Comparison of ENCODE assay signal across 17 mouse cellular contexts in genomic region chr4:107075456-107075855, GRCm38 (mm10). TPM values are rescaled to one million over a fixed set of nuclear protein-coding genes. Genes with fewer than 3 reads are reported as not detected.
DNase-seq lines count a peak whose midpoint lies in the region; ATAC-seq and TF ChIP-seq lines count a peak whose summit lies in the region.
"Had no signal": no experiment of that assay in that cellular context is flagged by ENCODE, and none has a peak within 500 bp of the region (broad histone marks: within the 10 kb centered on the region; RNA-seq: fewer than 3 reads in every experiment).

No protein-coding gene starts in this region.

- no peaks in the 10 kb centered on the region for H3K9me3 ChIP-seq in midbrain, embryonic 10.5 days (replicated peaks)
- H3K9me3 ChIP-seq: heart, embryonic 15.5 days had no signal

- intact Hi-C loops in left cerebral cortex, adult 2 months (cut with DNase I) = no loop called here

- H3K27me3 ChIP-seq in midbrain, embryonic 10.5 days (ENCODE audit: low read depth, poor library complexity, severe bottlenecking) = no peaks in the 10 kb centered on the region
- H3K27me3 ChIP-seq: heart, embryonic 15.5 days had no signal

- 35% methylated on average over 5 of the region's 5 CpGs for WGBS in midbrain, embryonic 10.5 days

- H3K36me3 ChIP-seq in midbrain, embryonic 10.5 days = no peaks in the 10 kb centered on the region
- H3K36me3 ChIP-seq: heart, embryonic 15.5 days had no signal

- H3K4me3 ChIP-seq in left cerebral cortex, adult 2 months = no peak overlapping the region
- no peak overlapping the region for H3K4me3 ChIP-seq in midbrain, embryonic 10.5 days
- H3K4me3 ChIP-seq: heart, embryonic 15.5 days had no signal

- no peak for DNase-seq in frontal cortex, postnatal 10 days (ENCODE audit: low spot score in 2 of 2)
- DNase-seq in left cerebral cortex, adult 2 months (ENCODE audit: extremely low spot score in 1 of 2, low spot score in 2 of 2) = no peak
- DNase-seq in left cerebral cortex, adult 18-20 months (ENCODE audit: low spot score in 2 of 2) = no peak
- DNase-seq in midbrain, embryonic 10.5 days (ENCODE audit: low spot score) = no peak
- DNase-seq in retina, postnatal 7 days (ENCODE audit: low read depth, low spot score) = peak; percentile 71
- no peak for DNase-seq in thymus, postnatal 36 days
- DNase-seq in cerebellum, postnatal 25 days = no peak
- DNase-seq: adrenal gland, postnatal 14 days; lung, postnatal 4 days had no signal

- H3K4me1 ChIP-seq in midbrain, embryonic 10.5 days = peaks cover 24% of the 10 kb centered on the region

- H3K27ac ChIP-seq in left cerebral cortex, adult 2 months = peak overlapping the region; percentile 3; the same call in 1 of the 2 replicates
- peak overlapping the region; percentile 62 for H3K27ac ChIP-seq in midbrain, embryonic 10.5 days (replicated peaks)
- H3K27ac ChIP-seq: heart, embryonic 15.5 days; liver, embryonic 14.5 days had no signal

- peak; percentile 86 for ATAC-seq in frontal cortex, adult (ENCODE audit: low TSS enrichment)
- ATAC-seq: intestine, embryonic 16.5 days had no signal

- TF ChIP-seq CTCF in left cerebral cortex, adult 2 months (IDR thresholded peaks at IDR 0.05) = no peak

RNA-seq across cellular contexts. Expression of gene Cyb5rl, which starts 8.7 kb away (rescaled TPM):
- 1 to 10 TPM; 7.4 to 8.8 TPM for total RNA-seq in left cerebral cortex, adult 2 months (2021)
- total RNA-seq in left cerebral cortex, adult 18-20 months (2021) = 1 to 10 TPM; 6.3 to 7.6 TPM
- polyA plus RNA-seq in midbrain, embryonic 10.5 days (2016; fragmentation: Nextera tagmentation; extraction: Ambion mirVana) = 7.6 and 9.9 TPM in 2 replicates

RNA-seq across cellular contexts. Expression of gene Mrpl37, which starts 8.8 kb away (rescaled TPM):
- total RNA-seq in left cerebral cortex, adult 2 months (2021) = 10 to 100 TPM; 56.3 to 64.9 TPM
- total RNA-seq in left cerebral cortex, adult 18-20 months (2021) = 10 to 100 TPM; 54.8 to 64.0 TPM
- polyA plus RNA-seq in midbrain, embryonic 10.5 days (2016; fragmentation: Nextera tagmentation; extraction: Ambion mirVana) = 122 and 123 TPM in 2 replicates

RNA-seq across cellular contexts. Expression of gene Cdcp2, which starts 21.2 kb away (rescaled TPM):
- total RNA-seq in left cerebral cortex, adult 2 months (2021) = not detected
- not detected for total RNA-seq in left cerebral cortex, adult 18-20 months (2021)
- polyA plus RNA-seq in midbrain, embryonic 10.5 days (2016; fragmentation: Nextera tagmentation; extraction: Ambion mirVana) = 0.11 and 0.22 TPM in 2 replicates
- total RNA-seq: adrenal gland, postnatal 14 days; common myeloid progenitor, adult 5-6 weeks; left cerebral cortex, postnatal 25 days had no signal
- polyA plus RNA-seq: heart, embryonic 15.5 days; intestine, embryonic 16.5 days; liver, embryonic 14.5 days; testis, adult 2 months; urinary bladder, adult 2 months had no signal
